Mouse (Mus musculus) CD4-positive helper T cell, adult 2 months (primary cell): ENCODE results near the gene Ino80e.
A peak's percentile ranks its signal among the peaks of the same experiment; 100 is the strongest.

Source experiments
- DNase-seq: peaks from one replicate; pipeline ENCODE4 v3.0.0-alpha.2; 2012; ENCODE audit warnings: low read depth, missing footprints, low spot score

The Ino80e gene

GRCm38 (mm10) chr7:126856741-126857420 is 5.3 kb downstream of the Ino80e start:
- DNase-seq, result peak; percentile 44

GRCm38 (mm10) chr7:126855641-126856040 is 6.5 kb downstream of the Ino80e start:
- no peak for DNase-seq

- no peak for DNase-seq
Observed at GRCm38 (mm10) chr7:126853454-126853853, 8.7 kb downstream of the Ino80e start.

GRCm38 (mm10) chr7:126851192-126851591 is 11.0 kb downstream of the Ino80e start:
- no peak for DNase-seq

- no peak for DNase-seq
Observed at GRCm38 (mm10) chr7:126850161-126850560, 12.0 kb downstream of the Ino80e start.

GRCm38 (mm10) chr7:126848794-126849193 is 13.4 kb downstream of the Ino80e start:
- DNase-seq, result no peak

- no peak for DNase-seq
Observed at GRCm38 (mm10) chr7:126847421-126848398, 14.5 kb downstream of the Ino80e start.

- no peak for DNase-seq
Observed at GRCm38 (mm10) chr7:126847116-126847420, 15.1 kb downstream of the Ino80e start, which contains the start of gene Doc2a. Gene Doc2a, plus strand, starts transcription at chr7:126847416.

GRCm38 (mm10) chr7:126845516-126845915 is 16.7 kb downstream of the Ino80e start:
- no peak for DNase-seq

GRCm38 (mm10) chr7:126843276-126843675 is 18.9 kb downstream of the Ino80e start:
- DNase-seq, result no peak

- no peak for DNase-seq
Observed at GRCm38 (mm10) chr7:126833294-126833693, 28.9 kb downstream of the Ino80e start.

- peak; percentile 83 for DNase-seq
Observed at GRCm38 (mm10) chr7:126832036-126832598, 30.1 kb downstream of the Ino80e start.

- no peak for DNase-seq
Observed at GRCm38 (mm10) chr7:126831539-126831938, 30.6 kb downstream of the Ino80e start, which contains the start of gene 4930451I11Rik. Gene 4930451I11Rik, minus strand, starts transcription at chr7:126831639.

- DNase-seq, result no peak
Observed at GRCm38 (mm10) chr7:126825952-126826351, 36.2 kb downstream of the Ino80e start.

- no peak for DNase-seq
Observed at GRCm38 (mm10) chr7:126825403-126825802, 36.8 kb downstream of the Ino80e start.

- DNase-seq, result no peak
Observed at GRCm38 (mm10) chr7:126823940-126824339, 38.2 kb downstream of the Ino80e start.

GRCm38 (mm10) chr7:126823202-126823711 is 38.9 kb downstream of the Ino80e start:
- no peak for DNase-seq

GRCm38 (mm10) chr7:126822741-126823140 is 39.4 kb downstream of the Ino80e start:
- DNase-seq, result no peak

GRCm38 (mm10) chr7:126821835-126822511 is 40.2 kb downstream of the Ino80e start:
- DNase-seq, result peak; percentile 77

GRCm38 (mm10) chr7:126818818-126819217 is 43.4 kb downstream of the Ino80e start:
- no peak for DNase-seq

GRCm38 (mm10) chr7:126817595-126817994 is 44.6 kb downstream of the Ino80e start:
- no peak for DNase-seq
